Mouse (Mus musculus): ENCODE results near the gene Nxpe3.
"Not testable (repeated sequence)": the region's sequence is repeated elsewhere in the genome, so short reads cannot be mapped to it uniquely, and the experiment has no call there.

Gene Nxpe3

GRCm38 (mm10) chr16:55889451-55889850, 5.6 kb downstream of the Nxpe3 start:
- DNase-seq: no peak

- DNase-seq: no peak
These were observed 6.5 kb downstream of the Nxpe3 start for GRCm38 (mm10) chr16:55888584-55888960.

- DNase-seq: no peak
These were observed 7.1 kb downstream of the Nxpe3 start for GRCm38 (mm10) chr16:55887814-55888583.

GRCm38 (mm10) chr16:55884246-55884645, 10.8 kb downstream of the Nxpe3 start:
- no peak for DNase-seq

- no peak for DNase-seq
These were observed 19.1 kb downstream of the Nxpe3 start for GRCm38 (mm10) chr16:55876025-55876424.

- no peak for DNase-seq
These were observed 31.3 kb downstream of the Nxpe3 start for GRCm38 (mm10) chr16:55863832-55864231.

- DNase-seq: peak; percentile 81 to 82
These were observed 31.8 kb downstream of the Nxpe3 start for GRCm38 (mm10) chr16:55863149-55863815.

GRCm38 (mm10) chr16:55861104-55861503, 34.0 kb downstream of the Nxpe3 start:
- no peak for DNase-seq

- not testable (repeated sequence) for DNase-seq
These were observed 35.7 kb downstream of the Nxpe3 start for GRCm38 (mm10) chr16:55859421-55859820.

- DNase-seq: peak; percentile 81 to 84
These were observed 36.6 kb downstream of the Nxpe3 start for GRCm38 (mm10) chr16:55858465-55858864.

- DNase-seq: peak; percentile 89 to 90
These were observed 42.0 kb downstream of the Nxpe3 start for GRCm38 (mm10) chr16:55852943-55853727.

- no peak for DNase-seq
These were observed 42.6 kb downstream of the Nxpe3 start for GRCm38 (mm10) chr16:55852515-55852914.

GRCm38 (mm10) chr16:55850485-55850884, 44.6 kb downstream of the Nxpe3 start:
- DNase-seq: no peak

- no peak for DNase-seq
These were observed 47.4 kb downstream of the Nxpe3 start for GRCm38 (mm10) chr16:55847679-55848078.

- DNase-seq: no peak
These were observed 50.2 kb downstream of the Nxpe3 start for GRCm38 (mm10) chr16:55844847-55845246.

GRCm38 (mm10) chr16:55843919-55844318, 51.2 kb downstream of the Nxpe3 start:
- DNase-seq: no peak

GRCm38 (mm10) chr16:55843134-55843533, 52.0 kb downstream of the Nxpe3 start:
- DNase-seq: no peak

GRCm38 (mm10) chr16:55841506-55841905, 53.6 kb downstream of the Nxpe3 start:
- no peak for DNase-seq

- DNase-seq: peak; percentile 92 to 94
These were observed 56.3 kb downstream of the Nxpe3 start, which contains the start of gene Nfkbiz for GRCm38 (mm10) chr16:55838510-55839474. TSS of gene Nfkbiz (minus strand) at chr16:55838899.

GRCm38 (mm10) chr16:55838129-55838509, 57.0 kb downstream of the Nxpe3 start:
- no peak for DNase-seq

- not testable (repeated sequence) for DNase-seq
These were observed 57.4 kb downstream of the Nxpe3 start for GRCm38 (mm10) chr16:55837653-55838052.

GRCm38 (mm10) chr16:55837168-55837567, 57.9 kb downstream of the Nxpe3 start:
- no peak for DNase-seq

Data from kidney, postnatal 4 days (tissue).